Mouse (Mus musculus): Measurements from ENCODE around the gene Epn1.
A peak's percentile ranks its signal among the peaks of the same experiment; 100 is the strongest.

The Epn1 gene

GRCm38 (mm10) chr7:5098769-5099168, 18.7 kb downstream of the Epn1 start:
- no peak for DNase-seq

- DNase-seq = no peak
These were observed 19.8 kb downstream of the Epn1 start for GRCm38 (mm10) chr7:5099796-5100195.

GRCm38 (mm10) chr7:5101066-5101663, 21.1 kb downstream of the Epn1 start:
- DNase-seq = no peak

- DNase-seq = no peak
These were observed 22.5 kb downstream of the Epn1 start for GRCm38 (mm10) chr7:5102564-5102963.

GRCm38 (mm10) chr7:5108272-5108671, 28.2 kb downstream of the Epn1 start:
- DNase-seq = no peak

- no peak for DNase-seq
These were observed 29.3 kb downstream of the Epn1 start for GRCm38 (mm10) chr7:5109301-5109700.

GRCm38 (mm10) chr7:5112701-5113100, 32.7 kb downstream of the Epn1 start:
- DNase-seq = no peak

- no peak for DNase-seq
These were observed 36.8 kb downstream of the Epn1 start, which contains the start of gene Rfpl4 for GRCm38 (mm10) chr7:5116850-5117249. Gene Rfpl4 (minus strand): TSS chr7:5116950.

- no peak for DNase-seq
These were observed 45.0 kb downstream of the Epn1 start for GRCm38 (mm10) chr7:5125078-5125477.

GRCm38 (mm10) chr7:5125549-5126406, 45.7 kb downstream of the Epn1 start, which contains the start of gene Rasl2-9:
Gene Rasl2-9 (minus strand): TSS chr7:5125950.
- DNase-seq = peak; percentile 74
